Mouse (Mus musculus) intestine, embryonic 16.5 days (tissue): Measurements from ENCODE around the gene 1700067K01Rik. TPM values are rescaled to one million over a fixed set of nuclear protein-coding genes. Genes with fewer than 3 reads are reported as not detected.
"Not testable (repeated sequence)": the region's sequence is repeated elsewhere in the genome, so short reads cannot be mapped to it uniquely, and the experiment has no call there.

Experiments used
- ATAC-seq: fragments of 200-750 bp; cut with Nextera tagmentation; 2 replicates; pipeline ENCODE4 v1.8.0; 2017; ENCODE audit warnings: moderate TSS enrichment, moderate library complexity
- H3K27ac ChIP-seq: fragments of 300-500 bp; sonication (generic); 2 replicates; pipeline ENCODE4 v1.5.1; 2014; ENCODE audit warnings: mild to moderate bottlenecking, low read length
- H3K27me3 ChIP-seq: fragments of 300-500 bp; sonication (generic); replicated peaks from 2 replicates; pipeline ENCODE4 v1.6.1; 2014; ENCODE audit warnings: low read length, control low read depth, mixed read lengths; ENCODE audit not compliant: control insufficient read depth, insufficient read depth
- H3K36me3 ChIP-seq: fragments of 300-500 bp; sonication (generic); 2 replicates; pipeline ENCODE4 v1.6.1; 2014; ENCODE audit warnings: low read length, control low read depth; ENCODE audit not compliant: control insufficient read depth, insufficient read depth
- H3K4me1 ChIP-seq: fragments of 300-500 bp; sonication (generic); 2 replicates; pipeline ENCODE4 v1.6.1; 2014; ENCODE audit warnings: low read length, control low read depth, mixed read lengths; ENCODE audit not compliant: control insufficient read depth, insufficient read depth
- H3K4me2 ChIP-seq: fragments of 300-500 bp; sonication (generic); 2 replicates; pipeline ENCODE4 v1.6.1; 2014; ENCODE audit warnings: low read depth, low read length, control low read depth
- H3K4me3 ChIP-seq: fragments of 300-500 bp; sonication (generic); 2 replicates; pipeline ENCODE4 v1.5.1; 2014; ENCODE audit warnings: mild to moderate bottlenecking, low read length
- H3K9ac ChIP-seq: fragments of 300-500 bp; sonication (generic); 2 replicates; pipeline ENCODE4 v1.6.1; 2014; ENCODE audit warnings: low read depth, low read length
- H3K9me3 ChIP-seq: fragments of 300-500 bp; sonication (generic); 2 replicates; pipeline ENCODE4 v1.6.1; 2016; ENCODE audit warnings: low read length, control low read depth; ENCODE audit not compliant: control insufficient read depth
- WGBS: fragments of 180-500 bp; shearing (Covaris S2); extraction: QIAGEN DNeasy Blood & Tissue Kit; methylation state at CpG from one replicate; pipeline ENCODE4 v1.1.7; 2014; 5-methylcytosine and 5-hydroxymethylcytosine counted together
- polyA plus RNA-seq: library from polyadenylated mRNA; unstranded; fragments of >200 nt; fragmentation: Nextera tagmentation; extraction: Ambion mirVana; gene quantifications from 2 replicates; pipeline ENCODE4 v1.2.1, GENCODE M21; 2015

1700067K01Rik gene
- polyA plus RNA-seq, 1 experiment from 2014 or later = 0.66 TPM

DNA sequence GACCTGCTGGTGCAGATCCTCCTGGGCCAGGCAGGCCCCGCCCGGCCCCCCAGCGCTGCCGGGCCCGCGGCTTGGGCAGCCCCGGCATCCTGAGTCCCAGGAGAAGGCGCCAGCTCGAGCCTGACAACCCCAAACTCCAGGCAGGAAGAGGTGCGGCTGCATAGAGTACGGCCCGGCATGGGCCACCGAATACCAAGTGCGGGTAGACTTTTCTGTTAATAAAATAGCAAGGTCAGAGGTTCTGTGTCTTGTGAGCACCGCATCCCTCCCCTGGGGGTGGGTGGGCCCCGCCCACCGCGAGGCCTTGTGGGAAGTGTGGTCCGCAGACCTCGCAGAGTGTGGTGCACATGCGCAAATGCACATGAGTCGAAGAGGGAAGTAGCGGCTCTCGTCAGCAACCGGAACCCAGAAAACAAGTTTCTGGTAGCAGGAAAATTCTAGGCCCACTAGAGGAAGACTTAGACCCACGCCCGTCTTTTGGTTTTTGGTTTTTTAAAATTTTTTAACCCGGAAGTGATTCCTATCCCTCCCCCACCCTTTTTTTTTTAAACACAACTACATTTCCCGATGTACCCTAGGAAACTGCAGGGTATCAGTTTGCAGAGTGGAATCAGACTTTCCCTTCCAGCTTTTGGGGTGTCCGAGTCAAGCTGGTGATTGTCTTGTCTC, 3.4 kb downstream of the 1700067K01Rik start:
- Histone ChIP-seq H3K9me3 (no peaks in the 10 kb centered on the region), H3K27me3 (no peaks in the 10 kb centered on the region), H3K4me2 (peak overlapping the region; percentile 92), H3K9ac (peak overlapping the region; percentile 83), H3K4me3 (peak overlapping the region; percentile 66), H3K36me3 (no peaks in the 10 kb centered on the region), H3K4me1 (peaks cover 26% of the 10 kb centered on the region), H3K27ac (peak overlapping the region; percentile 89)
- WGBS = under 1% methylated on average over 30 of the region's 30 CpGs
- ATAC-seq = peak; percentile 88

- H3K9ac ChIP-seq, H3K27ac ChIP-seq, H3K27me3 ChIP-seq, ATAC-seq, H3K36me3 ChIP-seq, H3K9me3 ChIP-seq, H3K4me3 ChIP-seq: not testable (repeated sequence)
- WGBS = 95% methylated on average over 7 of the region's 7 CpGs
- H3K4me1 ChIP-seq = peaks cover 30% of the 10 kb centered on the region
- H3K4me2 ChIP-seq = peak overlapping the region; percentile 92; the same call in 1 of the 2 replicates
Measured at GRCm38 (mm10) chr8:84005502-84005901, 4.2 kb downstream of the 1700067K01Rik start.

- 34% methylated on average over 7 of the region's 7 CpGs for WGBS
- H3K4me3 ChIP-seq = no peak overlapping the region
- peaks cover 27% of the 10 kb centered on the region for H3K27me3 ChIP-seq
- ATAC-seq = no peak
- H3K36me3 ChIP-seq = no peaks in the 10 kb centered on the region
- peaks cover 39% of the 10 kb centered on the region for H3K4me1 ChIP-seq
- H3K4me2 ChIP-seq = no peak overlapping the region
- no peak overlapping the region for H3K27ac ChIP-seq
- H3K9me3 ChIP-seq = no peaks in the 10 kb centered on the region
- H3K9ac ChIP-seq = no peak overlapping the region
Measured at GRCm38 (mm10) chr8:84008362-84008761, 7.1 kb downstream of the 1700067K01Rik start.

DNA sequence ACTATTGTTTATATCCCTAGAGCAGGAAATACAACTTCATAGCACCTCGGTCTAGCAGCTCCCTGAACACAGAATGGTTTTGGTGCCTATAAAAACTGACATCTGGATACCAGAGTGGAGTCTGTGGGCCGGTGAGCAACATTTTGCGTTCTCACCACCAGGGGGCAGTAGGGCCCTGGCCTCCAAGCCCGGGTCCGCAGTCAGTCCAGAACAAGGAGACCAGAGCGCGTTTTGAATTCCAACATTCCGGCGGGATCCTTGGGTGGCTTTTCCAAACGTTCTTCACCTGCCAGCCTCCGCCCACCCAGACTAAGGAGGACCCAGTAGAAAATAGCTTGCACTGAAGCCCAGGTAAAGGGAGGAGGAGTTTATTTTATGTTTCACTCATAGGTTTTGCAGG, 8.6 kb downstream of the 1700067K01Rik start:
- ATAC-seq = no peak

GRCm38 (mm10) chr8:84010625-84011611, 9.6 kb downstream of the 1700067K01Rik start:
- Histone ChIP-seq H3K9ac (peak overlapping the region; percentile 66), H3K36me3 (no peaks in the 10 kb centered on the region), H3K4me1 (peaks cover 26% of the 10 kb centered on the region), H3K4me3 (peak overlapping the region; percentile 59), H3K27ac (peak overlapping the region; percentile 27; the same call in 1 of the 2 replicates), H3K27me3 (peaks cover 27% of the 10 kb centered on the region), H3K9me3 (no peaks in the 10 kb centered on the region), H3K4me2 (peak overlapping the region; percentile 99)
- WGBS = 1% methylated on average over 77 of the region's 83 CpGs
- ATAC-seq = peak; percentile 58

More for the DNA sequence above, 8.6 kb downstream of the 1700067K01Rik start:
- Histone ChIP-seq H3K9ac (no peak overlapping the region), H3K27me3 (peaks cover 27% of the 10 kb centered on the region), H3K9me3 (no peaks in the 10 kb centered on the region), H3K27ac (no peak overlapping the region), H3K36me3 (no peaks in the 10 kb centered on the region), H3K4me3 (peak overlapping the region; percentile 7; the same call in 1 of the 2 replicates), H3K4me1 (peaks cover 29% of the 10 kb centered on the region), H3K4me2 (no peak overlapping the region)
- WGBS = 2% methylated on average over 11 of the region's 11 CpGs

DNA sequence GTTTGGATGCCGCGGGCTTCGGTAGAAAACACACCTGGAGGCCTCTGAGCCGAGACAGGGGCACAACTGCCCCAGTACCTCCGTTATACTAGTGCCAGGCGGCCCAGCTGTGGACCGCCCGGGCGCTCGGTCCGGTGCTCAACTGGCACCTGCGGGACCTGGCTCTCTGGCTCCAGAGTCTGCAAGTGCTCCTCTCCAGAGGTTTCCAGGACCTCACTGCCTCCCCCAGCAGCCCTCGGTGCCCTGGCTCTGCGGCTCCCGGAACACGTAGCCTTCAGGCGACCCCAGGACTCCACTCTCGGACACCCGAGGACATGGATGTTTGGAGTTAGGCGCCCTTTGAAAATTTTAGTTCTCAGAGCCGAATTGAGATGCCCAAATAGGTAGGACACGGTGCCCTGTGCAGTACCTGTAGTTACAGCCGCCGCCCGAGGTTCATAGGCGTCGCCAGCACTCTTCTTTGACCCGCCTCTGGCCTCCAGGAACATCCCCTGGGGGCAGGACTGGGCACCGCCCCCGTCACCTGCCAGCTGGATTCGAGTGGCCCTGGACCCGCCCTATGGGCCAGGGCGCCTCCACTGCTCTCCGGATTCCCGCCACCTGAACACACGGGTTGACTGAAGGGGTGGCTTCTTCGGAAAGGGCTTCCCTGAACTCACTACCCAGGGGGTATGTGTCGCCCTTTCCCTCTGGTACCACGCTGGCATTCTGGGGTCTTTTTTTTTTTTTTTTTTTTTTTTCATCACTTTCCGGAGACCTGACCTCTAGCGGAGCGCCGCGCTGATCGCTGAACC, 10.6 kb downstream of the 1700067K01Rik start, which contains the start of gene 2210011C24Rik:
TSS of gene 2210011C24Rik (minus strand) at position 467 of the 794 bp plus-strand sequence.
- ATAC-seq = peak; percentile 83
- under 1% methylated on average over 45 of the region's 45 CpGs for WGBS
- Histone ChIP-seq H3K27me3 (peaks cover 27% of the 10 kb centered on the region), H3K4me2 (peak within 1 kb of the TSS; percentile 99), H3K4me1 (peaks cover 26% of the 10 kb centered on the region), H3K27ac (peak within 1 kb of the TSS; percentile 27; the same call in 1 of the 2 replicates), H3K36me3 (no peaks in the 10 kb centered on the region), H3K9ac (peak within 1 kb of the TSS; percentile 66), H3K9me3 (no peaks in the 10 kb centered on the region), H3K4me3 (peak within 1 kb of the TSS; percentile 59)

DNA sequence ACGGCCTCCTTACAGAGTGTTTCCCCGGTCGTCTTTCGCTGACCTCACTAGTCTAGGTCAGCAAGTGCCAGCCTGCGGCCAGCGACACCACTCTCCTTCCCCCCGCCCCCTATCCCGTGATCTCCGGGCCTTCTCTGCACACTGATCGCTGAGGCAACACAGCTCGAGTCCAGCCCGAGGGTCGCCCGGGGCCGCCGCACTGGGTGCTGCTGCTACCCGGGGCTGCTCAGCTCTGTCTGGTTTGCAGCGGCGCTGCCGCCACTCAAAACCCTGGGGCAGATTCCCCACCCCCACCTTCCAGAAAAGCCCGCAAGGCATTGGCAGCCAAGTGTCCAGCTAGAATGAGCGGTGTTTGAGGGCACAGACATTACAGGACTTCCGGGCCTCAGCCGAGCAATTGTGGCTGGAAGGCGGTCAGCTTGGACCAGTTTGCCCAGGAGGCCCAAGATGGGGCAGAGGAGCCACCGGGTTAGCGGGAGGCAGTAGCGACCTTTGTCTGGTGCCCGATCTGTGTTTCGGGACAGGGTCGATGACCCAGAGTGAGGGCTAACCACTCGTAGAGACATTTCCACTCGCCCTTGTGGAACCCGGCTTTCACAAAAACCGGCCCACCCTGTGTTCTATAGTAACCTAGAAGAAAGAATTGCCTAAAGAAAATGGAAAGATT, 11.3 kb downstream of the 1700067K01Rik start:
- ATAC-seq = peak; percentile 11; the same call in 1 of the 2 replicates
- no peak overlapping the region for H3K27ac ChIP-seq
- peaks cover 26% of the 10 kb centered on the region for H3K4me1 ChIP-seq
- peak overlapping the region; percentile 59 for H3K4me3 ChIP-seq
- no peaks in the 10 kb centered on the region for H3K9me3 ChIP-seq
- 17% methylated on average over 35 of the region's 35 CpGs for WGBS
- H3K36me3 ChIP-seq = no peaks in the 10 kb centered on the region
- H3K27me3 ChIP-seq = peaks cover 27% of the 10 kb centered on the region
- peak overlapping the region; percentile 99 for H3K4me2 ChIP-seq
- H3K9ac ChIP-seq = peak overlapping the region; percentile 54

DNA sequence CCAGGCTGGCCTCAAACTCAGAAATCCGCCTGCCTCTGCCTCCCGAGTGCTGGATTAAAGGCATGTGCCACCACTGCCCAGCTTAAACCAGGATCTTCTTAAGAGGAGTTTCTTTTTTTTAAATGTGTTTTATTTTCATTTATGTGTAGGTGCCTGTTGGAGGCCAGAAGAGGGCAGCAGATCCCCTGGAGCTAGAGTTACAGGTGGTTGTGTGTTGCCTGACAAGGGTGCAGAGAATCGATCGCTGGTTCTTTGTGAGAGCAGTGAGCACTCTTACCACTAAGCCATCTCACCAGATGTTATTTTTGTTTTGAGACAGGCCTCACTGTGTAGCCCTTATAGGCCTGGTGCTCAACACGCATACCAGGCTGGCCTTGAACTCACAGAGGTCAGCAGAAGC, 14.5 kb downstream of the 1700067K01Rik start:
- ATAC-seq = no peak
- 96% methylated on average over 5 of the region's 5 CpGs for WGBS

More for the DNA sequence above, 14.5 kb downstream of the 1700067K01Rik start:
- Histone ChIP-seq H3K4me3 (no peak overlapping the region), H3K27ac (no peak overlapping the region), H3K9ac (no peak overlapping the region), H3K9me3 (no peaks in the 10 kb centered on the region), H3K4me1 (peaks cover 25% of the 10 kb centered on the region), H3K4me2 (no peak overlapping the region), H3K27me3 (peaks cover 20% of the 10 kb centered on the region), H3K36me3 (no peaks in the 10 kb centered on the region)
